Mouse (Mus musculus): ENCODE data around the gene Frmd6.

Frmd6 gene

GRCm38 (mm10) chr12:70851342-70851960, 26.1 kb downstream of the Frmd6 start:
- no peak for DNase-seq (ENCODE audit: low spot score)

- DNase-seq (ENCODE audit: low spot score): no peak
Measured at GRCm38 (mm10) chr12:70853026-70853425, 27.7 kb downstream of the Frmd6 start.

- no peak for DNase-seq (ENCODE audit: low spot score)
Measured at GRCm38 (mm10) chr12:70855678-70856077, 30.4 kb downstream of the Frmd6 start.

- DNase-seq (ENCODE audit: low spot score): no peak
Measured at GRCm38 (mm10) chr12:70856776-70857175, 31.5 kb downstream of the Frmd6 start.

GRCm38 (mm10) chr12:70863281-70863680, 38.0 kb downstream of the Frmd6 start:
- no peak for DNase-seq (ENCODE audit: low spot score)

- no peak for DNase-seq (ENCODE audit: low spot score)
Measured at GRCm38 (mm10) chr12:70867780-70868179, 42.5 kb downstream of the Frmd6 start.

GRCm38 (mm10) chr12:70868190-70868987, 43.1 kb downstream of the Frmd6 start:
- no peak for DNase-seq (ENCODE audit: low spot score)

- no peak for DNase-seq (ENCODE audit: low spot score)
Measured at GRCm38 (mm10) chr12:70868988-70869291, 43.6 kb downstream of the Frmd6 start.

GRCm38 (mm10) chr12:70873544-70873943, 48.2 kb downstream of the Frmd6 start:
- no peak for DNase-seq (ENCODE audit: low spot score)

GRCm38 (mm10) chr12:70876270-70876998, 51.1 kb downstream of the Frmd6 start:
- DNase-seq (ENCODE audit: low spot score): no peak

- DNase-seq (ENCODE audit: low spot score): no peak
Measured at GRCm38 (mm10) chr12:70877926-70878710, 52.8 kb downstream of the Frmd6 start.

- no peak for DNase-seq (ENCODE audit: low spot score)
Measured at GRCm38 (mm10) chr12:70880396-70880975, 55.2 kb downstream of the Frmd6 start.

GRCm38 (mm10) chr12:70881340-70881739, 56.0 kb downstream of the Frmd6 start:
- DNase-seq (ENCODE audit: low spot score): peak; percentile 47

GRCm38 (mm10) chr12:70881854-70882253, 56.5 kb downstream of the Frmd6 start:
- DNase-seq (ENCODE audit: low spot score): no peak

GRCm38 (mm10) chr12:70883141-70883540, 57.8 kb downstream of the Frmd6 start:
- DNase-seq (ENCODE audit: low spot score): no peak

GRCm38 (mm10) chr12:70884113-70884512, 58.8 kb downstream of the Frmd6 start:
- no peak for DNase-seq (ENCODE audit: low spot score)

GRCm38 (mm10) chr12:70884973-70885372, 59.7 kb downstream of the Frmd6 start:
- DNase-seq (ENCODE audit: low spot score): no peak

GRCm38 (mm10) chr12:70885576-70885975, 60.3 kb downstream of the Frmd6 start:
- no peak for DNase-seq (ENCODE audit: low spot score)

GRCm38 (mm10) chr12:70890405-70890804, 65.1 kb downstream of the Frmd6 start:
- no peak for DNase-seq (ENCODE audit: low spot score)

GRCm38 (mm10) chr12:70890874-70891470, 65.7 kb downstream of the Frmd6 start:
- no peak for DNase-seq (ENCODE audit: low spot score)

GRCm38 (mm10) chr12:70895275-70895674, 70.0 kb downstream of the Frmd6 start:
- DNase-seq (ENCODE audit: low spot score): no peak

GRCm38 (mm10) chr12:70896068-70896467, 70.8 kb downstream of the Frmd6 start:
- DNase-seq (ENCODE audit: low spot score): no peak

Data from urinary bladder, postnatal 14 days (tissue).